Mouse (Mus musculus) spleen, postnatal 14 days (tissue): Measurements from ENCODE around the gene Cdk12.
"Not testable (repeated sequence)": the region's sequence is repeated elsewhere in the genome, so short reads cannot be mapped to it uniquely, and the experiment has no call there.

ENCODE experiments used
- DNase-seq, 2 experiments: peaks; one replicate each; pipeline ENCODE4 v3.0.0; 2021 to 2022; ENCODE audit warnings: low spot score in 2 of 2

Gene Cdk12

GRCm38 (mm10) chr11:98202641-98203350, at the start of gene Cdk12:
Cdk12 (plus strand) TSS chr11:98203059.
- peak; percentile 88 to 92 for DNase-seq

DNA sequence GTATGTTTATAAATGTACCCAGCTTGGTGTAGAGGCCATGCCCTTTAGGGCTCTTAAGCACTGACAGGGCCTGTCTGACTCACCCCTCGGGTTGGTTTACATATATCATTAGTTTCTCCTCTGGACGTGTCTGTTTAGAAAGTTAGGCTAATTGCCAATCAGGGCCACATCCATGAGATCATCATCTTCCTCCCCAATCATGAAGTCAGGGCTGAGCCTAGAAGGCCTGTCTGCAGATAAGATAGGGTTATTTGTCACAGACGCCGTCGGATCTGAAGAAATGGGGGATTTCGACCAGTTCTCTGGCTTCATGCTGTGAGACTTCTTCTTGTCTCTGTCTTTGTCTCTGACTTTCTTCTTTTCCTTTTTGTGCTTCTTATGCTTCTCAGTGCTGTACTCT, 47.8 kb upstream of the Cdk12 start:
- DNase-seq, result no peak

- DNase-seq, result no peak
Measured at GRCm38 (mm10) chr11:98168400-98168799, 34.5 kb upstream of the Cdk12 start.

- DNase-seq, result not testable (repeated sequence)
Measured at GRCm38 (mm10) chr11:98182149-98182548, 20.7 kb upstream of the Cdk12 start.

DNA sequence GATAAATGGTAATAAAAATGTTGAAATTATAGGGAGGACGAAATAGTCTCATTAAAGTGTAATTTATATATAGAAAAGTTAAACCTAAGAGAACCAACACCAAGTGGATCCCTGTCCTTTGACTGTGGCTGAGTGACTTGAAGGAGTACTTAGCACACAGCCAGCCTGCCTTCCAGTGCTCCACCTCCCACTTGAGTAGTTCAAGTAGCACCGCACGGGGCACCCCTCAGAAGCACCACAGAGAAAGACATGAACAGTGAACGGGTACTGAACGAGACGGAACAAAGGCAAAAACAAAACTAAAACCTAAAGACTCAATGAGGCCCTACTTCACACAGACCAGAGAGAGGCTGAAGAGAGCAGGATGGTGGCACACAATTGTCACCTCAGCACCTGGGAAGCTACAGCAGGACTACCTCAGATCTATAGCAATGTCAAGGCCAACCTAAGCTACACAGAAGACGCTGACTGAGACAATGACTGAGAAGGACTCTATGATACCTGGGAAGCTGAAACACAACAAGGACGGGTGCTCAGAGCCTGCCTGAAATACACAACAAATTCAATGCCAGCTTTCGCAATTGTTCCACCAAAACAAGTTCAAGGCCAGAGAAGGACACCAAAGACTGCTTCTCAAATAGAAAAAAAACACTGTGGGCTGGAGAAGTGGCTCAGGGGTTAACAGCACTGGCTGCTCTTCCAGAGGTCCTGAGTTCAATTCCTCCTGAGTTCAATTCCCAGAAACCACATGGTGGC, 15.0 kb upstream of the Cdk12 start:
- no peak for DNase-seq

DNA sequence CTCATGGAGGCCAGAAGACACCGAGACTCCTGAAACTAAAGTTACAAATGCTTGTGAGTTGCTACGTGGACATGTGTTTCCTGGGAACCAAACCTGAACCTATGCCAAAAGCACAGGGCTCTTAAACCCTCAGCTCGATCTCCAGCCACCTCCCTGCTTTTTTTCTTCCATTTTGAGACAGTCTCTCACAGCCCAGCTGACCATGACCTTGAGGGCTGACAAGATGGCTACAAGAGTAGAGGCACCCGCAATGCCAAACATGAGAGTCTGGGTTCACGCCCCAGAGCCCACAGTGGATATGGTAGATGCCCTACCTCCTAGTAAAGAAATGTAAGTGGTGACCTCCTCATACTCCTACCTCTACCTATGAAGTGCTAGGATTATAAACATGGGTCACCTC, 12.0 kb upstream of the Cdk12 start:
- no peak for DNase-seq

- peak; percentile 79 to 87 for DNase-seq
Measured at GRCm38 (mm10) chr11:98192901-98193805, 9.7 kb upstream of the Cdk12 start, which contains the start of gene Med1. Med1 (minus strand) TSS chr11:98193293.

- DNase-seq, result peak in 1 of 2 experiments; percentile 29
Measured at GRCm38 (mm10) chr11:98201791-98202640, 843 bp upstream of the Cdk12 start.

GRCm38 (mm10) chr11:98203351-98203911, 572 bp downstream of the Cdk12 start:
- peak; percentile 20 to 36 for DNase-seq

DNA sequence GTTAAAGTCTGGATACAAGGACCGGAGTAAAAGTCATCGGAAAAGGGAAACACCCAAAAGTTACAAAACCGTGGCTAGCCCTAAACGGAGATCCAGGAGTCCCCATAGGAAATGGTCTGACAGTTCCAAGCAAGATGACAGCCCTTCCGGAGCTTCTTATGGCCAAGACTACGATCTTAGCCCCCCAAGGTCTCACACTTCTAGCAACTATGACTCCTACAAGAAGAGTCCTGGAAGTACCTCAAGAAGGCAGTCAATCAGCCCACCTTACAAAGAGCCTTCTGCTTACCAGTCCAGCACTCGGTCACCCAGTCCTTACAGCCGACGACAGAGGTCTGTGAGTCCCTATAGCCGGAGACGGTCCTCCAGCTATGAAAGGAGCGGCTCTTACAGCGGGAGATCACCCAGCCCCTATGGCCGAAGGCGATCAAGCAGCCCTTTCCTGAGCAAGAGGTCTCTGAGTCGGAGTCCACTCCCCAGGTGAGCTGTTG, 1.1 kb downstream of the Cdk12 start:
- DNase-seq, result peak; percentile 14 to 17

GRCm38 (mm10) chr11:98205463-98205862, 2.6 kb downstream of the Cdk12 start:
- no peak for DNase-seq

GRCm38 (mm10) chr11:98206281-98206680, 3.4 kb downstream of the Cdk12 start:
- not testable (repeated sequence) for DNase-seq

DNA sequence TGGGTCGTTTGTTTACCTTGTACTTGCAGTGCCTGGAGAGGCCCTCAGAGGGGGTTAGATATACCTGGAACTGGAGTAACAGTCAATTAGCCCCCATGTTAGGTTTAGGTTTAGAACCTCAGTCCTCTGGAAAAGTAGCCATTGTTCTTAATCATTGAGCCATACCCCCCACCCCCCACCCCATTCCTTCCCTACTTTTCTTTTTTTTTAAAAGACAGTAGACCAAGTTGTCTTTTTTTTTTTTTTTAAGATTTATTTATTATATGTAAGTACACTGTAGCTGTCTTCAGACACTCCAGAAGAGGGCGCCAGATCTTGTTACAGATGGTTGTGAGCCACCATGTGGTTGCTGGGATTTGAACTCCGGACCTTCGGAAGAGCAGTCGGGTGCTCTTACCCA, 6.8 kb downstream of the Cdk12 start:
- DNase-seq, result not testable (repeated sequence)

GRCm38 (mm10) chr11:98213311-98213710, 10.5 kb downstream of the Cdk12 start:
- DNase-seq, result no peak

- DNase-seq, result no peak
Measured at GRCm38 (mm10) chr11:98226349-98226748, 23.5 kb downstream of the Cdk12 start.

DNA sequence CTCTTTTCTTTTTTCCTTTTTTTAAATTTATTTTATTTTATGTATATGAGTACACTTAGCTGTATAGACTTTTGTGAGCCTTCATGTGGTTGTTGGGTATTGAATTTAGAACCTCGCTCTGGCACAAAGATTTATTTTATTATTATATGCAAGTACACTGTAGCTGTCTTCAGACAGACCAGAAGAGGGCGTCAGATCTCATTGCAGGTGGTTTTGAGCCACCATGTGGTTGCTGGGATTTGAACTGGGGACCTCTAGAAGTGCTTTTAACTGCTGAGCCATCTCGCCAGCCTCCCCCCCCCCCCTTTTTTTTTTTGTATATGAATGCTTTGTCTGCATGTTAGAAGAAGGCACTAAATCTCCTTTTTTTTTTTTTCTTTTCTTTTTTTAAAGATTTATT, 35.6 kb downstream of the Cdk12 start:
- DNase-seq, result no peak

- no peak for DNase-seq
Measured at GRCm38 (mm10) chr11:98238995-98239394, 36.1 kb downstream of the Cdk12 start.

DNA sequence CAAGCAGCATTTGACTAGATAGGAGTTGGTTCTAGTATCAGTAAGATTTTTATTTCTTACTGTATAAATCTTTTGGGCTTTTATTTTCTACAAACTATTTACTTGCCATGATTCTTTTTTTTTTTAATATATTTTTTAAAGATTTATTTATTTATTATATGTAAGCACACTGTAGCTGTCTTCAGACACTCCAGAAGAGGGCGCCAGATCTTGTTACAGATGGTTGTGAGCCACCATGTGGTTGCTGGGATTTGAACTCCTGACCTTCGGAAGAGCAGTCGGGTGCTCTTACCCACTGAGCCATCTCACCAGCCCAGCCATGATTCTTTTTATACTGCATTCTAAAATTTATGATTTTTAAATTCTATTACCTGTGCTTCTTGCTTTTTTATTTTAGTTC, 40.1 kb downstream of the Cdk12 start:
- DNase-seq, result not testable (repeated sequence)

- DNase-seq, result no peak
Measured at GRCm38 (mm10) chr11:98244415-98244814, 41.6 kb downstream of the Cdk12 start.

- DNase-seq, result no peak
Measured at GRCm38 (mm10) chr11:98247325-98247724, 44.5 kb downstream of the Cdk12 start.

GRCm38 (mm10) chr11:98253807-98254206, 50.9 kb downstream of the Cdk12 start:
- DNase-seq, result no peak
